Mouse (Mus musculus) MEL (cell line): ENCODE data around the gene Trpv4. TPM values are rescaled to one million over a fixed set of nuclear protein-coding genes. Genes with fewer than 3 reads are reported as not detected.

Experiments
- DNase-seq: peaks from one replicate; pipeline ENCODE4 v3.0.0; 2011; ENCODE audit warnings: low read depth, low spot score
- H3K27ac ChIP-seq: 2 replicates; pipeline ENCODE4 v1.5.1; 2012; ENCODE audit warnings: low read depth, mild to moderate bottlenecking, control low read depth, low read length, moderate library complexity; ENCODE audit not compliant: control insufficient read depth
- H3K27me3 ChIP-seq, 2 experiments: fragments of 150-350 bp in 1 of 2; sonication (generic) in 1 of 2; 2 replicates each; pipeline ENCODE4 v1.6.1; 2012; ENCODE audit warnings: low read length in 2 of 2, mild to moderate bottlenecking in 2 of 2, improper control_type of control experiment in 1 of 2, moderate library complexity in 1 of 2; ENCODE audit not compliant: insufficient read depth in 2 of 2, control insufficient read depth in 1 of 2
- H3K36me3 ChIP-seq, 2 experiments: 2 replicates each; pipeline ENCODE4 v1.6.1; 2012 to 2014; ENCODE audit warnings: low read length in 2 of 2, improper control_type of control experiment in 1 of 2, inconsistent platforms in 1 of 2, mild to moderate bottlenecking in 1 of 2; ENCODE audit not compliant: insufficient read depth in 2 of 2, control insufficient read depth in 1 of 2
- H3K4me1 ChIP-seq, 2 experiments: fragments of 150-350 bp in 1 of 2; sonication (generic) in 1 of 2; 2 replicates each; pipeline ENCODE4 v1.6.1; 2012; ENCODE audit warnings: low read length in 2 of 2, improper control_type of control experiment in 1 of 2, mild to moderate bottlenecking in 1 of 2; ENCODE audit not compliant: insufficient read depth in 2 of 2, control insufficient read depth in 1 of 2
- H3K4me3 ChIP-seq, 2 experiments: fragments of 150-350 bp in 1 of 2; sonication (generic) in 1 of 2; 2 replicates each; pipeline ENCODE4 v1.5.1; 2012; ENCODE audit warnings: low read depth in 2 of 2, low read length in 2 of 2, mild to moderate bottlenecking in 2 of 2, moderate library complexity in 2 of 2, control low read depth in 1 of 2, improper control_type of control experiment in 1 of 2; ENCODE audit not compliant: control insufficient read depth in 1 of 2, insufficient read depth in 1 of 2
- H3K79me2 ChIP-seq: 2 replicates; pipeline ENCODE4 v1.6.1; 2012; ENCODE audit warnings: mild to moderate bottlenecking, low read length, moderate library complexity; ENCODE audit not compliant: control insufficient read depth, poor library complexity, insufficient read depth
- H3K9ac ChIP-seq: 2 replicates; pipeline ENCODE4 v1.6.1; 2012; ENCODE audit warnings: low read depth, mild to moderate bottlenecking, control low read depth, low read length, moderate library complexity; ENCODE audit not compliant: control insufficient read depth, poor library complexity, severe bottlenecking
- H3K9me3 ChIP-seq: fragments of 150-350 bp; sonication (generic); replicated peaks from 2 replicates; pipeline ENCODE4 v1.6.1; 2012; ENCODE audit warnings: mild to moderate bottlenecking, low read length, improper control_type of control experiment, moderate library complexity; ENCODE audit not compliant: insufficient read depth
- CHD2 ChIP-seq: IDR thresholded peaks from 2 replicates; pipeline ENCODE4 v1.6.1; 2011; ENCODE audit warnings: low read length, improper control_type of control experiment
- CTCF ChIP-seq, 3 experiments: IDR thresholded peaks in 2 of 3; conservative IDR thresholded peaks in 1 of 3; 2 replicates each; pipeline ENCODE4 v1.5.1; 2011 to 2012; ENCODE audit warnings: low read length in 3 of 3, low read depth in 2 of 3, mild to moderate bottlenecking in 2 of 3, improper control_type of control experiment in 1 of 3, inconsistent platforms in 1 of 3, mixed read lengths in 1 of 3, moderate library complexity in 1 of 3; ENCODE audit not compliant: control insufficient read depth in 1 of 3, insufficient read depth in 1 of 3, poor library complexity in 1 of 3, severe bottlenecking in 1 of 3
- ELF1 ChIP-seq: IDR thresholded peaks from 2 replicates; pipeline ENCODE4 v1.6.1; 2014; ENCODE audit warnings: low read depth, mild to moderate bottlenecking, inconsistent platforms, low read length, improper control_type of control experiment, moderate library complexity
- GABPA ChIP-seq: IDR thresholded peaks from 2 replicates; pipeline ENCODE4 v1.6.1; 2012; ENCODE audit warnings: low read depth, mild to moderate bottlenecking, inconsistent platforms, low read length, improper control_type of control experiment, moderate library complexity
- GATA1 ChIP-seq: IDR thresholded peaks from 2 replicates; pipeline ENCODE4 v1.6.1; 2011; ENCODE audit warnings: low read depth, low read length, improper control_type of control experiment
- HCFC1 ChIP-seq: IDR thresholded peaks from 2 replicates; pipeline ENCODE4 v1.6.1; 2012; ENCODE audit warnings: low read depth, mild to moderate bottlenecking, inconsistent platforms, low read length, improper control_type of control experiment, moderate library complexity
- MAZ ChIP-seq: IDR thresholded peaks from 2 replicates; pipeline ENCODE4 v1.6.1; 2012; ENCODE audit warnings: low read depth, mild to moderate bottlenecking, inconsistent platforms, low read length, improper control_type of control experiment
- MYB ChIP-seq: IDR thresholded peaks from 2 replicates; pipeline ENCODE4 v1.6.1; 2011; ENCODE audit warnings: mild to moderate bottlenecking, low read depth, low read length, improper control_type of control experiment
- NELFE ChIP-seq: IDR thresholded peaks from 2 replicates; pipeline ENCODE4 v1.6.1; 2011; ENCODE audit warnings: low read depth, low read length, improper control_type of control experiment
- NRF1 ChIP-seq: IDR thresholded peaks from 2 replicates; pipeline ENCODE4 v1.6.1; 2014; ENCODE audit warnings: low read depth, mild to moderate bottlenecking, inconsistent platforms, low read length, improper control_type of control experiment, moderate library complexity; ENCODE audit not compliant: poor library complexity, insufficient read depth, severe bottlenecking
- SMC3 ChIP-seq: IDR thresholded peaks from 2 replicates; pipeline ENCODE4 v1.6.1; 2011; ENCODE audit warnings: low read depth, low read length, improper control_type of control experiment
- TAL1 ChIP-seq: IDR thresholded peaks from 2 replicates; pipeline ENCODE4 v1.6.1; 2012; ENCODE audit warnings: mild to moderate bottlenecking, inconsistent platforms, low read length, moderate library complexity, mixed read lengths
- UBTF ChIP-seq: IDR thresholded peaks from 2 replicates; pipeline ENCODE4 v1.6.1; 2012; ENCODE audit warnings: low read depth, mild to moderate bottlenecking, inconsistent platforms, low read length, improper control_type of control experiment, moderate library complexity, borderline replicate concordance; ENCODE audit not compliant: insufficient read depth
- USF1 ChIP-seq: IDR thresholded peaks from 2 replicates; pipeline ENCODE4 v1.6.1; 2014; ENCODE audit warnings: low read depth, mild to moderate bottlenecking, inconsistent platforms, low read length, improper control_type of control experiment, moderate library complexity
- USF2 ChIP-seq, 2 experiments: IDR thresholded peaks; 2 replicates each; pipeline ENCODE4 v1.6.1; 2011 to 2012; ENCODE audit warnings: improper control_type of control experiment in 2 of 2, low read length in 2 of 2, borderline replicate concordance in 1 of 2, inconsistent platforms in 1 of 2, low read depth in 1 of 2, mild to moderate bottlenecking in 1 of 2; ENCODE audit not compliant: insufficient read depth in 1 of 2
- ZC3H11A ChIP-seq: IDR thresholded peaks from 2 replicates; pipeline ENCODE4 v1.6.1; 2012; ENCODE audit warnings: low read depth, mild to moderate bottlenecking, inconsistent platforms, low read length, improper control_type of control experiment
- ZKSCAN1 ChIP-seq: IDR thresholded peaks from 2 replicates; pipeline ENCODE4 v1.6.1; 2012; ENCODE audit warnings: low read depth, mild to moderate bottlenecking, inconsistent platforms, low read length, improper control_type of control experiment, moderate library complexity
- polyA plus RNA-seq, 2 experiments: library from polyadenylated mRNA; stranded (reverse) in 1 of 2; unstranded in 1 of 2; fragments of >175 nt in 1 of 2; fragments of >200 nt in 1 of 2; gene quantifications; 2 replicates each; pipeline versions ENCODE4 v1.2.1 to v1.2.4; 2012; ENCODE audit warnings: low replicate concordance in 2 of 2, low read depth in 1 of 2; ENCODE audit not compliant: insufficient read length in 2 of 2, insufficient read depth in 1 of 2, missing spikeins in 1 of 2
- total RNA-seq: library from RNA; depleted of rRNA; stranded (reverse); fragments of 300-350 nt; gene quantifications from 2 replicates; pipeline ENCODE4 v1.2.3, GENCODE M21; 2012

Gene Trpv4
- total and polyA plus RNA-seq, 3 experiments = 0.29 TPM; not detected in 2

- H3K27ac ChIP-seq = no peak overlapping the region
- H3K79me2 ChIP-seq = no peaks in the 10 kb centered on the region
- no peaks in the 10 kb centered on the region for H3K36me3 ChIP-seq
- no peak overlapping the region for H3K9ac ChIP-seq
- H3K27me3 ChIP-seq = no peaks in the 10 kb centered on the region
- no peaks in the 10 kb centered on the region for H3K4me1 ChIP-seq
- peak; percentile 23 for DNase-seq
- TF ChIP-seq USF1 (no peak), TAL1 (peak; percentile 50)
- H3K9me3 ChIP-seq = no peaks in the 10 kb centered on the region
- no peak overlapping the region for H3K4me3 ChIP-seq
Observed at GRCm38 (mm10) chr5:114614863-114615262, 43.4 kb downstream of the Trpv4 start.

DNA sequence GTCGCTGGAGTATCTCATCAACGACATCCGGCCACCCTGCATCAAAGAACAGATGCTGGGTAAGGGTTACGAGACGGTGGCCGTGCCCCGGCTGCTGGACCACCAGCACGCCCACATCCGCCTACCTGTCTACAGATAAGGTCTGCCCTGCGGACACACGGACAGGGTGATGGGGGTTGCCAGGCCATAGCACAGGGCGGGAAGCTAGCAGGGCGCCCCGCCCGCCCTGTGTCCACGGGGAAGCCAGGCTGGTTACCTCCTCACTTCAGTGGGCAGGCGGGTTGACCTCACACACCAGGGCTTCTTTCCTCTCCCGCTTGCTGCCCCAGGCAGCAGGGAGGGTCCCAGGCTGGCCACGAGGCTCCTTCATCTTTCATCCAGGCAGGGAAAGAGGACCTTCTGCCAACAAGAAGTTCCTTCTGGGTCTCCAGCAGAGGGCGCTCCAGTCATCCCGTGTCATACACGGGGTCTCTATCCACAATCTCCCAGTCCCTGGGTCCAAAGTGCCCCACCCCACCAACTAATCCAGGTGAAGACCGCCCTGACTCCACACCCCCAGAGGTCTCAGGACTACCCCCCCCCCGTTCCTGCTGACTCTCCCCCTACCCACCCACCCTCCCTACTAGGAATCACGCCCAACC, 46.1 kb downstream of the Trpv4 start:
- TF ChIP-seq ELF1 = no peak
- TF ChIP-seq ZKSCAN1 = no peak
- TF ChIP-seq MAZ = no peak
- TF ChIP-seq CHD2 = no peak
- TF ChIP-seq CTCF (IDR thresholded peaks at IDR 0.05 in 2 of 3, conservative IDR thresholded peaks at IDR 0.05 in 1 of 3; ENCODE audit: control insufficient read depth in 1 of 3, insufficient read depth in 1 of 3, low read depth in 2 of 3, low read length in 3 of 3, poor library complexity in 1 of 3, severe bottlenecking in 1 of 3) = peak; percentile 67 to 87 (median 69)
- peak; percentile 27; the same call in 1 of the 2 replicates for TF ChIP-seq SMC3
- peak; percentile 61 for DNase-seq
- Histone ChIP-seq H3K9me3 (no peaks in the 10 kb centered on the region), H3K27me3 (no peaks in the 10 kb centered on the region), H3K4me3 (no peak overlapping the region), H3K4me1 (no peaks in the 10 kb centered on the region), H3K36me3 (no peaks in the 10 kb centered on the region), H3K79me2 (no peaks in the 10 kb centered on the region), H3K9ac (no peak overlapping the region), H3K27ac (no peak overlapping the region)

DNA sequence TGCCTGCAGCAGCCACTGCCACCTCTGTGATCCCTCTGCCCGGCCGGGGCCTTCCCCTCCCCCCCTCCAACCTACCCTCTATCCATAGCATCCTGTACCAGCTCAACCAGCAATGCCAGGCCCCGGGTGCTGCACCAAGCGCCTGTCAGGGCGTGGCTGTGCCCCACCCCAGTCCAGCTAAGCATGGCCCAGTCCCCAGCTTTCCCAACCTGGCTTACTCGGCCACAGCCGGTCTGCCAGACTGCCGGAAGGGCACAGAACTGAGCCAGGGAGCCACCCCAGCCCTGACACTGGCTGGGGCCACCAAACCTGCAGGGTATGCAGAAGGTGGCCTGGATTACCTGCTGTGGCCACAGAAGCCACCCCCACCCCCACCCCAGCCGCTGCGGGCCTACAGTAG, 47.0 kb downstream of the Trpv4 start:
- H3K9me3 ChIP-seq = no peaks in the 10 kb centered on the region
- DNase-seq = no peak
- H3K79me2 ChIP-seq = no peaks in the 10 kb centered on the region
- no peaks in the 10 kb centered on the region for H3K36me3 ChIP-seq
- no peak overlapping the region for H3K27ac ChIP-seq
- no peaks in the 10 kb centered on the region for H3K27me3 ChIP-seq
- H3K9ac ChIP-seq = no peak overlapping the region
- no peaks in the 10 kb centered on the region for H3K4me1 ChIP-seq
- no peak overlapping the region for H3K4me3 ChIP-seq
- TF ChIP-seq NELFE = no peak
- TF ChIP-seq ZKSCAN1 = no peak
- TF ChIP-seq ZC3H11A = no peak
- TF ChIP-seq GATA1 = no peak
- no peak for TF ChIP-seq SMC3
- no peak for TF ChIP-seq TAL1
- TF ChIP-seq UBTF = no peak
- TF ChIP-seq HCFC1 = no peak
- TF ChIP-seq GABPA = no peak
- TF ChIP-seq CHD2 = no peak
- TF ChIP-seq NRF1 = no peak
- no peak for TF ChIP-seq MYB
- no peak for TF ChIP-seq USF2 (IDR thresholded peaks at IDR 0.05; ENCODE audit: borderline replicate concordance in 1 of 2, insufficient read depth in 1 of 2, low read depth in 1 of 2, low read length in 2 of 2)
